Mouse (Mus musculus) CD8-positive naive resting alpha-beta T cell, adult 2 months (primary cell): ENCODE results near the gene Stx8.

Experiments
- DNase-seq, 2 experiments: peaks; one replicate each; pipeline ENCODE4 v3.0.0; 2022; ENCODE audit warnings: low read depth in 2 of 2, low spot score in 2 of 2

The Stx8 gene

DNA sequence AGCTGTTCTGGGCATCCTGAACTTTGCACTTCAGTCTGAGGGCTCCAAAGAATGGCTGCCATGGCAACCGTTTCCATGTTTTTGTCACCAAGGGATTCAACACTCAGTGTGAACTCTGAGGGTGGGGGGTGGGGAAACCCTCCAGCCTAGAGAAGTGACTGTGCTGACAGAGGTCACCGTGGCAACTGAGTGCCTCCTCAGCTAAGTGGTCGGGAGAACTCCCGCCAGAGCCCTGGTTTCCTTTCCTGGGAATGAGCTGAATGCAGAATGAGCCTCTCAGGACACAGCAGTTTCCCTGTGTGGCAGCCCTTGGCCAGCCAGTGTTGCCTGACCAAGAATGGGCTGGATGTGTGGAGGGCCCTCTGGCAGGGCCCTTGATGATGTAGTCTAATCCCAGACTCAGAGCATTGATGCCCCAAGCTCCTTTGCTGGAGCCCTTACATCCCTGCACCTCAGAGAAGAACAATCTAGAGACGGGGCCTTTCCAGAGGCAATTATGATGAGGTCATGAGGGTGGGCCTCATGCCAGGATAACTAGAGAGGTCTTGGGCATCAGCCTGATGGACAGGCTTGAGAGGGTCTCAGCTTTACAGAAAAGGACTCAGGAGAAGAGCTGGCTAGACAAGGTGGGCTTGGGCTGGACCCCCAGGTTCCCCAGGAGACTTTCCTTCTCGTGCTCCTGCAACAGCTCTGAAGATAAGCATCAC lies 249.4 kb downstream of the Stx8 start:
- no peak for DNase-seq

DNA sequence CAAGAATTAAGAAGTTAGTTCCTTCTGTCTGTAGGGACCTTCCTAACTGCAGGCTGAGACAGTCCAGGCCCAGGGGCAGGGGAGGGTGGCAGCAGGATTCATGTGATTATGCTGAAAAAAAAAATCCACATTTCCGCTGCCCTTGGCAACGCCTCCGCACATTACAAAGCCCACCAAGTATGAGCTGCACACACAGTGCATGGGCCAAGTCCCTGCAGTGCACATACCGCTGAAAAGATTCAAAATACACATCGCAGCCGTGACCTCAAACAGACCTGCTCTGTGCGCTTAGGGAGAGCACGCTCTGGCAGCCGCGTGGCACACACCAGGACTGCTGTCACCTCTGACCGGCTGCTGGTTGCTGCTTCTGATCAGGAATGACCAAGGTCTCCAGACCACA lies 250.0 kb downstream of the Stx8 start:
- DNase-seq, result no peak

DNA sequence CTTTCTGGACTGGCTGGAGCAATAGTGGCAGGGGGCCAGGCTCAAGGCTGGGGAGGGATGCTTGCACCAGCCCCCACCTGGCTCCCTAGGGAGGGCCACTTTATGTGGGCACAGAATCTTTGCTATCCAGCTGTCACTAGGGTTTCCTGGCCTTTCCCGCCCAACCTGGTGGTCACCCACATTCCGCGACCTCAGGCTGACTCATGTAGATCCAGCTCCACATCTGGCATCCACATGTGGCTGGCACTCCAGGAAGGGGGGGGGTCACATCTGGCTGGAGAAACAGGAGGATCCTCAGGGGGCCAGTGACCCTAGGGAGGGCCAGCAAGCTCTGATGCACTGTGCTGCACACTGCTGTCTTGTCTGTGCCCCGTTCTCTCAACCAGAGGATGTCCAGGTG lies 254.7 kb downstream of the Stx8 start:
- no peak for DNase-seq

- no peak for DNase-seq
These were observed 256.2 kb downstream of the Stx8 start for GRCm38 (mm10) chr11:68222209-68222608.

- DNase-seq, result no peak
These were observed 257.1 kb downstream of the Stx8 start for GRCm38 (mm10) chr11:68223143-68223542.

- no peak for DNase-seq
These were observed 260.7 kb downstream of the Stx8 start for GRCm38 (mm10) chr11:68226654-68227057.

DNA sequence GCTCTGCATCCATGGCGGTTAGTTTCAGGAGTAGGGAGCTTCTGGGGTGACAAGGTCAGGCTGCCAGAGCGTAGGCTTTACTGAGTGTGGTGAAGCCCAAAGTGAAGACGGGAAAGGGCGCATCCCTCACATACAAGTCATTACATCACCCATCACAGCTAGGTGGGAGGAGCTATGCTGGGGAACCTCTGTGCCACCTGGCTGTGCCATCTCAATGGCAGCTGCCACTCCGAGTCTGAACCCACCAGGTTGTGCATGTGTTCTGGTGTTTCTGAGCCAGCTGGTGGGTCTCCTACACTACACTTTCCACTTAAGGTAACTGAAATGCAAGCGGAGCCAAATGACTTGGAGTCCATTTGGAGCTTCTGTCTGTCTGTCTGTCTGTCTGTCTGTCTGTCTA lies 261.8 kb downstream of the Stx8 start:
- no peak for DNase-seq

- no peak for DNase-seq
These were observed 263.1 kb downstream of the Stx8 start for GRCm38 (mm10) chr11:68228941-68229665.

DNA sequence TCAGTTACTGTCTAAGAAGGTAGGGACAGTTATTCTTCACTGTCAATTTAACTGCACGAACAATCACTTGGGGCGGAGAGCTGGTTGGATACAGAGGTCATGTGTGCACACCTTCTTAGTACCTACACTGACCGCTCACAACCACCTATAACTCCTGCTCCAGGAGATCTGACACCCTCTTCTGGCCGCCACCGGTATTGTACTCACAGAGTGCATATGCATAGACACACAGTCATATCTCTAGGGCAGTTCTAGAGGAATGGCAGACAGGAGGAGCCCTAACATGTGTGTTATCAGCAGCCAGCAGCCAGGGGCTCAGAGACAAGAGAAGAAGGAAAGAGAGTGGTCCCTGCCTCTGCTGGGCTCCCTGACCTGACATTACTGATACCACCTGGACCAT lies 265.6 kb downstream of the Stx8 start:
- no peak for DNase-seq

DNA sequence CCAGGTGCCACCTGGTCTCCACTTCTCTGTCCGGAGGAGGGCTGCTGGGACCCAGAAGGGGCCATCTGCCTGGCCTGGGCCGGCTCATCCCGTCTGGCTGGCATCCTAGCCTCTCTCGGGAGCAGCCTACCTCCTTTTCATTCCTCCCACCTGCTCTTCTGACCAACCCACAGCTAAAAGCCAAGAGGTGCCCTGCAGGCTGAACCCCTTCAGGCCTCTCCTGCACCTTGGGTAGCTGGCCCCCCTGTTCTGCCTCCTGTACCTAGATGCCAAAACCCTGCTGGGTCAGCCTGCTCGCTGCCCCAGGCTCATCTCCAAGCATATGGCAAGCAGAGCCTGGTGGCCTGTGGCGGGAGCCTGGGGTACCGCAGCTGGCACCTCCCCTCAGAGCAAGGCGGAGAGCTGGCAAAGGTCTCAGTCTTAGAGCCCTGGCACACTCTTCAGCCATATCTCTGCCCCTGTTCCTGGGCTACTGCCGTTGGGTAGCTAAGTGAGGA lies 267.5 kb downstream of the Stx8 start:
- no peak for DNase-seq

DNA sequence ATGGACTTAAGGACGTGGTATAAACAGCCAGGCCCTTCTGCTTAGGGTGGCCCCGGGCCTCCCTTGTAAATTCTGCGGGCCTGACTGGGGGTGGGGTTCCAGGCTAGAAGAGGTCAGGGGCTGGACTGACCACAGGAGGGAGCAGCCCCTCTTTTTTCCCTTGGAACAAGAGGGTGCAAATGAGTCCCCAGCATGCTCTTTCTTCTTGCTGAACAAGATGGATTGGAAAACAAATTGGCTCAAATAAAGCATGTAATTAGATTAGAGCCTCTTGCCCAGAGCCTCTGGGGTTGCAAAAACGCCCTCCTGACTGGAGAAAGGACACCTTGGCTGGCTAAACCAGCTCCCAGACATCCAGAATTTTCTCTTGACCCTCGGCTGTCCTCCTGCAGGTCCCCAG lies 273.8 kb downstream of the Stx8 start:
- no peak for DNase-seq

GRCm38 (mm10) chr11:68244254-68244991 lies 278.4 kb downstream of the Stx8 start:
- no peak for DNase-seq

GRCm38 (mm10) chr11:68244992-68245261 lies 278.9 kb downstream of the Stx8 start:
- no peak for DNase-seq

DNA sequence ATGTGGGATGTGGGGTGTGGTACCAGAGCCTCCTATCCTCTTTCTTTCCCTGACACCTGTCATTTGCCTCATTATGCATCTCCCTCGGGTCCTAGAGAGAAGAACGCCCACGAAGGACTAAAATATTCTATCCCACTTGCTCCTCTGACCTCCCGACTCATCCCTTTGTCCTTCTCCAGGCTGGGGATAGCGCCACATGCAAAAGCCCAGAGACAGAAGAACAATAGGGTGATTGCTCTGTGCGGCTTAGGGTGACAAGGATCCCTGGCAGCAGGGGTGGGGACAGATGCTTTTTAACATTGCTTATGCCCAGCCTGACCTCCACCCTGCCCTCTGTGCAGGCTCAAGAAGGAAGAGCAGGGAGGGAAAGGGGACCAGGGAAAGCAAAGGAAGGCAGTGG lies 281.9 kb downstream of the Stx8 start:
- DNase-seq, result no peak

- no peak for DNase-seq
These were observed 284.1 kb downstream of the Stx8 start for GRCm38 (mm10) chr11:68250106-68250505.

DNA sequence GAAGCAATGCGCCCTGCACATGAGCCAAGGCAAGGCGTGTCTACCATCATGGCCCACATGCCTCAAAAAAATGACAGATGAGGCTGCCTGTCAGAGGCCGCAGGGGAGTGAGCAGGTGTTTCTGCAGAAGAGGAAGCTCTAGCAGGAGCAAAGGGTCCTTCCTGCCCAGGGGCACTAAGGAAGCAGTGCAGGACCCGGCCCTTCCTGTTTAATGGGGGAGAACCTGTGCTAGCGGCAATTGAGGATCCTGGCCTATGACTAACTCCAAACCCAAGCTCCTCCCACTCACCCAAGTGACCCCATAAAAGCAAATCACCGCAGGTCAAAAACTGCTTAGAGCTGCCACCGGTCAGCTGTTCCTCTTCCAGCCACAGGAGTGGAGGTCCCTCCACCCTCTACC lies 287.5 kb downstream of the Stx8 start:
- DNase-seq, result no peak
